8 mouse cellular contexts compared by ENCODE assay signal in genomic region chr17:34347606-34348308, GRCm38 (mm10).
DNase-seq lines count a peak whose midpoint lies in the region.

No protein-coding gene starts in this region.

- peak; percentile 17 for DNase-seq in cerebellum, adult 9-10 months
- no peak for DNase-seq in cerebellum, adult 11 months
- DNase-seq in ovary, postnatal 14 days (ENCODE audit: low spot score) = peak; percentile 18
- no peak for DNase-seq in ovary, adult 18-20 months (ENCODE audit: low spot score)
- peak; percentile 60 for DNase-seq in kidney, postnatal 10 days
- peak; percentile 88 for DNase-seq in lung, postnatal 25 days (ENCODE audit: low spot score)
- DNase-seq in splenic B cell, adult 2 months (ENCODE audit: low read depth, low spot score) = peak; percentile 99
- DNase-seq in embryo, embryonic 11 days = no peak

- H3K27me3 ChIP-seq in splenic B cell, adult 2 months (ENCODE audit: control insufficient read depth, insufficient read depth, low read length, poor library complexity, severe bottlenecking) = no peaks in the 10 kb centered on the region

- H3K36me3 ChIP-seq in splenic B cell, adult 2 months (ENCODE audit: control insufficient read depth, insufficient read depth, low read length, poor library complexity, severe bottlenecking) = no peaks in the 10 kb centered on the region

Comparison
In these comparisons a context has a peak if more than half of its experiments do, and no peak if none do; other contexts are left out.
1. DNase-seq: peak in cerebellum, adult 9-10 months (single experiment), ovary, postnatal 14 days (single experiment), kidney, postnatal 10 days (single experiment), lung, postnatal 25 days (single experiment) and splenic B cell, adult 2 months (single experiment); none in cerebellum, adult 11 months (single experiment), ovary, adult 18-20 months (single experiment) and embryo, embryonic 11 days (single experiment).